Mouse (Mus musculus) megakaryocyte, embryonic 14.5 days (primary cell): ENCODE measurements around the gene Cox18. TPM values are rescaled to one million over a fixed set of nuclear protein-coding genes. Genes with fewer than 3 reads are reported as not detected.
"Not testable (repeated sequence)": the region's sequence is repeated elsewhere in the genome, so short reads cannot be mapped to it uniquely, and the experiment has no call there.

ENCODE experiments used
- H3K27me3 ChIP-seq: replicated peaks from 2 replicates; pipeline ENCODE3; 2012; ENCODE audit warnings: inconsistent platforms
- H3K36me3 ChIP-seq: replicated peaks from 2 replicates; pipeline ENCODE3; 2012; ENCODE audit warnings: low read length, inconsistent platforms, mixed read lengths
- H3K4me1 ChIP-seq: 2 replicates; pipeline ENCODE4 v1.6.1; 2012; ENCODE audit warnings: inconsistent platforms
- H3K4me3 ChIP-seq: replicated peaks from 2 replicates; pipeline ENCODE3; 2012; ENCODE audit warnings: moderate library complexity, mild to moderate bottlenecking, inconsistent platforms
- H3K9me3 ChIP-seq: 2 replicates; pipeline ENCODE4 v1.6.1; 2012; ENCODE audit warnings: inconsistent platforms
- FLI1 ChIP-seq: IDR thresholded peaks from 2 replicates; pipeline ENCODE4 v1.6.1; 2012; ENCODE audit warnings: low read length, inconsistent platforms, mixed read lengths
- GATA1 ChIP-seq: IDR thresholded peaks from 3 replicates; pipeline ENCODE4 v1.6.1; 2012; ENCODE audit warnings: mixed read lengths, low read length, inconsistent platforms, borderline replicate concordance
- polyA plus RNA-seq: library from polyadenylated mRNA; stranded (reverse); fragments of >175 nt; gene quantifications from 2 replicates; pipeline ENCODE4 v1.2.3, GENCODE M21; 2012; ENCODE audit warnings: low replicate concordance; ENCODE audit not compliant: insufficient read depth

The Cox18 gene
- 39.0 and 100 TPM in 2 replicates for polyA plus RNA-seq

DNA sequence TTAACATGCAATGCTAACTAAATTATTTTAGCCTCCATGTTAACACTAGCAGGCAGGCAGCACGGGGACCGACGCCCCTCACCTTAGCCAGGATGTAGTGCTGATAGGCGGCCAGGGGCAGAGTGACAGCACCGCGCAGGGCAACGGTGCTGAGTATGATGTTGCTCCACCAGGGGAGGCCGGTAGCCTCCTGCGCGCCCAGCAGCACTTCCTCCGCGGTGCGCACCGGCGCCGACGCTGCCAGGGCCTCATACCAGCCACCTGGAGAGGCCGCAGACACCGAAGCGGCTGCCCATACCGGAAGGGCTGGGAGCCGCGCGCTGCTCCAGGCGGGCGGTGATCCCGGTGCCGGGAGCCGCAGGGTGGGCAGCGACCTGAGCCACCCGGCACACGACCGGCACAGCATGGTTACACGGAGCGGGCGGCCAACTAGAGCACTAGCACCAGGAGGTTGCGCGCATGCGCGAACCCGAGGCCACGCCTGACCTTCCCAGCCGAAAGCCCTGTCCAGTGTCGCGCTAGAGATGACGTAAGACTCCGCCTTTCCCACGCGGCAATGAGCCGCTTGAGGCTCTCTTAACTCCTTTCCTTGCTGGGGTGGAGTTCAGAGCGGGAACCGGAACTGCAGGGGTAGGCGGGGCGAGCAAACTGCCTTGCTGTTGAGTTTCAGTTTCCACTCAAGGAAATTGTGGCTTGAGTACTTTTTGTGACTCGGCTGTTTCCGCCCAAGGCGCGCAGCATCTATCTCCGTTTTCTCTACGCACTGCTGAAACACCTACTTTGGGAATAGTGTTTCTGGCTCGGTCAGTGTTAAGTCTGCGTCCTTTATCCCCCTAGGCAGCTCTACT, at the start of gene Cox18:
TSS of gene Cox18 (minus strand) at position 468 of the 848 bp plus-strand sequence.
- Histone ChIP-seq H3K9me3 (no peaks in the 10 kb centered on the region), H3K4me1 (peaks cover 32% of the 10 kb centered on the region), H3K36me3 (peaks cover 67% of the 10 kb centered on the region), H3K4me3 (peak within 1 kb of the TSS; percentile 100), H3K27me3 (no peaks in the 10 kb centered on the region)
- no peak for TF ChIP-seq GATA1
- peak; percentile 80 for TF ChIP-seq FLI1

DNA sequence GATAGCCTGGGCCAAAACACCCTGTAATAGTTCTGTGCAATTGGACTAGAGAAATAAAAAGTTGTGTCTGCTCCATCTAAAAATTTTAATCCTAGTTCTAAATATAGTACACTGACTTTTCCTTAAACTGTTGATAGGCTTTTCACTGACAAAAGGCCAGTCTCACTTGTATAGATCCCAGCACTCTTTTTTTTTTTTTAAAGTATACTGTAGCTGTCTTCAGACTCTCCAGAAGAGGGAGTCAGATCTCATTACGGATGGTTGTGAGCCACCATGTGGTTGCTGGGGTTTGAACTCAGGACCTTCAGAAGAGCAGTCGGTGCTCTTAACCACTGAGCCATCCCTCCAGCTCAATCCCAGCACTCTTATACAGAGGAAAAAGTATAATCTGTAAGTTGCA, 38.4 kb upstream of the Cox18 start:
- H3K36me3 ChIP-seq: peaks cover 88% of the 10 kb centered on the region
- H3K27me3 ChIP-seq, H3K4me3 ChIP-seq, H3K4me1 ChIP-seq, H3K9me3 ChIP-seq: not testable (repeated sequence)

DNA sequence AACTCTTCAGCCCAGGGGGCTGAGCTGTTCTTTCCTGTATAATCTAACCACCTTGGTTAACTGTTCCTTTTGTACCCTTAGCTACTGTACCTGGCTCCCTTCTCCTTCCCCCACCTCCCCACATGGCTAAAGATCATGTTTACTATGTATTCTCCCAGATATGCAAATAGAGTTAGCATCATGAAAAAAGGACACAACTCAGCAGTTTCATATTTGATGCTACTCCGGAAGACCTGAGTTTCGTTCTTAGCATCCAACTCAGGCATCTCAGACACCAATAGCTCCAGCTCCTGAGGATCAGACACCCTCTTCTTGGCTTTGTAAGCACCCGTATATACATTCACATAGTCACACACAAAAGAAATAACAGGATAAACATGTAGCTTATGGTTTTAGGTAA, 33.2 kb upstream of the Cox18 start:
- no peaks in the 10 kb centered on the region for H3K4me1 ChIP-seq
- peaks cover 92% of the 10 kb centered on the region for H3K36me3 ChIP-seq
- H3K4me3 ChIP-seq: no peak overlapping the region
- TF ChIP-seq GATA1 (no peak), FLI1 (no peak)
- H3K27me3 ChIP-seq: no peaks in the 10 kb centered on the region
- H3K9me3 ChIP-seq: no peaks in the 10 kb centered on the region

DNA sequence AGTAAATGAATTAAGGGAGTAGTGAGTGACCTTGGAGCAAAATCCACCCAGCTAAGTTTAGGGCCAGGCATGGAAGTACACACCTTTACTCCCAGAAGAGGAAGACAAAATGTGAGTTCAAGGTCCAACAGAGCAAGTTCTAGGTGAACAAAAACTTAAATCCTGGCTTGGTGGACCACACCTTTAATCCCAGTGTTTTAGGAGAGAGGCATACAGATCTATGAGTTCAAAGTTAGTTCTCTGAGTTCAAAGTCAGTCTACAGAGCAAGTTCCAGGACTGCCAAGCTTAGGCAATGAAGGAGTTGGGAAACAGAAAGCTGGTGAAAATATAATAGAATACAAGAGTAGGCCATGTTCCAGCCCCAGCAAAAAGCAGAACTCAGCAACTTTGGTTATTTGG, 23.7 kb upstream of the Cox18 start:
- Histone ChIP-seq H3K4me1 (0 out of 2 replicates have a peak, but pooled peaks cover 4% of the 10 kb centered on the region), H3K9me3 (no peaks in the 10 kb centered on the region), H3K36me3 (peaks cover 93% of the 10 kb centered on the region), H3K27me3 (no peaks in the 10 kb centered on the region), H3K4me3 (no peak overlapping the region)
- no peak for TF ChIP-seq FLI1
- TF ChIP-seq GATA1: no peak

DNA sequence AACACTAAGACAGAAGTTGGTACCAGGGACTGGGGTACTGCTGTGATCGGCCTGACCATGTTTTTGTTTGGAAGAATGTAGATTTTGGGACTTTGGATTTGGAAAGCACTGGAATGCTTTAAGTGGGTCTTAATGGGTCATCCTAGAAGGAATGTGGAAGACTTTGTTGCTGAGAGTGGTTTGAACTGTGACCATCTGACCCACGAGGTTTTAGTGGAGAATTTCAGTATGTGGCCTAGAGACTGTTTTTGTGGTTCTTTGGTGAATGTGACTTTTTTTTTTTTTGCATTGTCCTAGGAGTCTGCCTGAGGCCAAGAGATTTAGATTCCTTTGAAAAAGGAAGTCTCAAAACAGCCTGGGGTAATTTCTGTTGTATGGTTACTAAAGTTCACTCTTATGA, 23.2 kb upstream of the Cox18 start:
- H3K4me1 ChIP-seq: 0 out of 2 replicates have a peak, but pooled peaks cover 4% of the 10 kb centered on the region
- TF ChIP-seq GATA1 (no peak), FLI1 (no peak)
- H3K9me3 ChIP-seq: no peaks in the 10 kb centered on the region
- no peaks in the 10 kb centered on the region for H3K27me3 ChIP-seq
- H3K36me3 ChIP-seq: peaks cover 93% of the 10 kb centered on the region
- no peak overlapping the region for H3K4me3 ChIP-seq

DNA sequence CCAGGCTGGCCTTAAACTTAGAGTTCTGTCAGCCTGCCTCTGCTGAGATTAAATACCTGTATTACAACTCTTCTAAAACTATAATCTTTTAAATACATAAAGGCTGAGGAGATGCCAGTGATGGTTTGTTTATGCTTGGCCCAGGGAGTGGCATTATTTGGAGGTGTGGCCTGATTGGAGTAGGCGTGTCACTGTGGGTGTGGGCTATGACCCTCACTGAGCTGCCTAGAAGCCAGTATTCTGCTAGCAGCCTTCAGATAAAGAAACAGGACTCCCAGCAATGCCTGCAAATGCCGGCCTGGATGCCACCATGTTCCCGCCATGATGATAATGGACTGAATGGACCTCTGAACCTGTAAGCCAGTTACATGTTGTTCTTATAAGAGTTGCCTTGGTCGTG, 22.8 kb upstream of the Cox18 start:
- Histone ChIP-seq H3K4me3 (no peak overlapping the region), H3K36me3 (peaks cover 93% of the 10 kb centered on the region)
- TF ChIP-seq GATA1 (no peak), FLI1 (no peak)

DNA sequence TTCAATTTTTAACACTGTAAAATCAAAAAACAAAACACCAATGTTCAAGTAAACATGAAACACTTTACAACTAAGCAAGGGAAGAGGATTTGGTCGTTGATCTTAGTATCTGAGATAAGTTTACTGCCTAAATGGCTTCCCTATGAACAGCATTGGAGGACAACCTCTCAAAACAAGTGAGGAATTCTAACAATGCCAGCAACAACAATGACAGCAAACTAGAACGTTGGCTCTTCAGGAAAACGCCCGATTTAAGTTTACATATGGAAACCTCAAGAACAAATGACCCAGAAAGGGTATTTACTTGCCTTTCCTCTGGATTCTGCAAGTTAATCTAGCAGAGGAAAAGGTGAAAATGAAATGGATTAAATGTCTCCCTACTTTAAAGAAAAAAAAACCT, 21.6 kb upstream of the Cox18 start:
- Histone ChIP-seq H3K4me1 (0 out of 2 replicates have a peak, but pooled peaks cover 4% of the 10 kb centered on the region), H3K27me3 (no peaks in the 10 kb centered on the region), H3K4me3 (no peak overlapping the region), H3K36me3 (peaks cover 90% of the 10 kb centered on the region), H3K9me3 (no peaks in the 10 kb centered on the region)
- no peak for TF ChIP-seq FLI1
- TF ChIP-seq GATA1: no peak

More for the DNA sequence above, 22.8 kb upstream of the Cox18 start:
- no peaks in the 10 kb centered on the region for H3K27me3 ChIP-seq
- 0 out of 2 replicates have a peak, but pooled peaks cover 4% of the 10 kb centered on the region for H3K4me1 ChIP-seq
- no peaks in the 10 kb centered on the region for H3K9me3 ChIP-seq

DNA sequence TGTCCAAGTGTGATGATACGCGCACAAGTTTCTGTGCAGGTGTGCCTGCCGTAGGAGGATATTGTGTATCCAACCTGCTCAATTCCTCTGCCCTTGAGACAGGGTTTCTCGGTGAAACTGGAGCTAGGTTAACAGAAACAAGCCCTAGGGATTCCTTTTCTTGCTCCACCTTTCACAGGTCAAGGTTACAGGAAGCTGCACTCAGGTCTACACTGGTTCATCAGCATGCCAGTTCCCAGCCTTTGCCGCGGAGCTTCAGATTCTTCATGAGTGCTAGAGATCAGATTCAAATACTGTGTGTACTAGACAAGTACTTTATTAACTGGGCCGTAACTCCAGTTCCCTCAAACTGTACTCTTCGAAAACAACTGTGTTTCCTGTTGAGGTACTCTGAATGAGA, 11.4 kb upstream of the Cox18 start:
- Histone ChIP-seq H3K4me3 (no peak overlapping the region), H3K9me3 (no peaks in the 10 kb centered on the region), H3K4me1 (no peaks in the 10 kb centered on the region), H3K36me3 (peaks cover 96% of the 10 kb centered on the region), H3K27me3 (no peaks in the 10 kb centered on the region)
- TF ChIP-seq FLI1 (no peak), GATA1 (no peak)

DNA sequence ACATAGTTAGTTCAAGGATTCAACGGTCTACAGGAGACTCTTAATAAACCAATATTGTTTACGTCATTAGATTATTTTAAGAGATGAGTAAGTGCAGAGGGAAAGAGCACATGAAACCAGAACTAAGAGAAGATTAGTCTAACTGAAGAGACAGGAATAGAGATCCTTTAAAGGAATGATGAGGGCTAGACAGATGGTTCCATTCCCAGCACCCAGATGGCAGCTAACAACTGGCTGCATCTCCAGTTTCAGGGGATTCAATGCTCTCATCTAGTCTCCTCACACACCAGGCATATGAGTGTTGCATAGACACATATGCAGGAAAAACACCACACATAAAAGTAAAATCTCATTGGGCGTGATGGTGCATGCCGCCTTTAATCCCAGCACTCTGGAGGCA, 9.5 kb upstream of the Cox18 start:
- H3K4me1 ChIP-seq: no peaks in the 10 kb centered on the region
- no peaks in the 10 kb centered on the region for H3K27me3 ChIP-seq
- no peaks in the 10 kb centered on the region for H3K9me3 ChIP-seq
- peaks cover 98% of the 10 kb centered on the region for H3K36me3 ChIP-seq
- H3K4me3 ChIP-seq: no peak overlapping the region
- TF ChIP-seq GATA1 (no peak), FLI1 (no peak)

DNA sequence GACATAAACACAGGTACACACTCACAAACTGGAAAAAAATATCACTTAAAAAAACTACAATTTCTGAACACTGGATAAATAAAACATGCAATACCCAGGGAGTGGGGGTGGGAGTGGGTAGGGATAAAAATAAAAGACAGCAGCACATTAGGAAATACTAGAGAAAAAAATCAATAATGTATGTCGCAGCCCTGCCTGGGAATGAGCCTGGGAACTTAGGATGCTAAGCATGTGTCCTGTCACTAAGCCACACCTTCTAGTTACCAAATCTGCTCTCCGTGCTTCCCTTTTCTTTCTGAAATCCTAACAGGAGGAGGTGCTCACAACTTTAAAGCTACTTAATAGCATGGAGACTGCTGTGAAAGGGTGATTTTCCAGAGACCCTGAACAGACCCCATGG, 6.0 kb upstream of the Cox18 start:
- TF ChIP-seq FLI1 (no peak), GATA1 (no peak)
- H3K36me3 ChIP-seq: peaks cover 92% of the 10 kb centered on the region

More for the DNA sequence above, 6.0 kb upstream of the Cox18 start:
- peaks cover 10% of the 10 kb centered on the region; the same call in 1 of the 2 replicates for H3K4me1 ChIP-seq
- H3K9me3 ChIP-seq: no peaks in the 10 kb centered on the region
- no peak overlapping the region for H3K4me3 ChIP-seq
- H3K27me3 ChIP-seq: no peaks in the 10 kb centered on the region
